In genomic region chr5:117360228-117360515, GRCm38 (mm10) we compare ENCODE assay signal across 9 mouse cellular contexts. TPM values are rescaled to one million over a fixed set of nuclear protein-coding genes. Genes with fewer than 3 reads are reported as not detected.
DNase-seq lines count a peak whose midpoint lies in the region; ATAC-seq and TF ChIP-seq lines count a peak whose summit lies in the region.
"Had no signal": no experiment of that assay in that cellular context is flagged by ENCODE, and none has a peak within 500 bp of the region (broad histone marks: within the 10 kb centered on the region; RNA-seq: fewer than 3 reads in every experiment).

No protein-coding gene starts in this region.

- peak overlapping the region; percentile 95 for H3K4me3 ChIP-seq in E14TG2a.4 (replicated peaks; ENCODE audit: low read length)
- H3K4me3 ChIP-seq in intestine, embryonic 16.5 days (ENCODE audit: low read length), result peak overlapping the region; percentile 14; the same call in 1 of the 2 replicates

- H3K9ac ChIP-seq in intestine, embryonic 16.5 days (ENCODE audit: low read depth, low read length), result peak overlapping the region; percentile 28; the same call in 1 of the 2 replicates

- ATAC-seq in intestine, embryonic 16.5 days, result no peak
- no peak for ATAC-seq in megakaryocyte, adult 5-6 weeks (ENCODE audit: poor library complexity, severe bottlenecking)

- peaks cover 52% of the 10 kb centered on the region for H3K36me3 ChIP-seq in E14TG2a.4 (ENCODE audit: insufficient read depth, low read length)
- H3K36me3 ChIP-seq in intestine, embryonic 16.5 days (ENCODE audit: control insufficient read depth, insufficient read depth, low read length), result no peaks in the 10 kb centered on the region

- no peak for TF ChIP-seq CTCF in E14TG2a.4 (conservative IDR thresholded peaks at IDR 0.05; ENCODE audit: low read length)

- H3K4me1 ChIP-seq in E14TG2a.4 (replicated peaks; ENCODE audit: low read depth, low read length), result peaks cover 76% of the 10 kb centered on the region
- H3K4me1 ChIP-seq in intestine, embryonic 16.5 days (ENCODE audit: control insufficient read depth, insufficient read depth, low read length), result peaks cover 54% of the 10 kb centered on the region

- H3K27me3 ChIP-seq in E14TG2a.4 (ENCODE audit: insufficient read depth, low read length), result no peaks in the 10 kb centered on the region
- no peaks in the 10 kb centered on the region for H3K27me3 ChIP-seq in intestine, embryonic 16.5 days (replicated peaks; ENCODE audit: control insufficient read depth, insufficient read depth, low read length)

- peak; percentile 12 for DNase-seq in embryo, embryonic 9.5 days (ENCODE audit: extremely low spot score)
- no peak for DNase-seq in embryo, embryonic 10.5 days (ENCODE audit: low spot score)
- DNase-seq in lung, adult 18-20 months, result peak; percentile 70 to 73
- no peak for DNase-seq in cerebellum, postnatal 14 days
- no peak for DNase-seq in urinary bladder, postnatal 25 days (ENCODE audit: low spot score)
- DNase-seq: left cerebral cortex, postnatal 4 days had no signal

- H3K27ac ChIP-seq in intestine, embryonic 16.5 days (ENCODE audit: low read length), result peak overlapping the region; percentile 96

- H3K4me2 ChIP-seq in intestine, embryonic 16.5 days (ENCODE audit: low read depth, low read length), result peak overlapping the region; percentile 32

- no peaks in the 10 kb centered on the region for H3K9me3 ChIP-seq in E14TG2a.4 (ENCODE audit: low read length)
- H3K9me3 ChIP-seq in intestine, embryonic 16.5 days (ENCODE audit: control insufficient read depth, low read length), result no peaks in the 10 kb centered on the region

- WGBS in intestine, embryonic 16.5 days, result 47% methylated on average over 13 of the region's 13 CpGs

RNA-seq across cellular contexts. Expression of gene Wsb2, which starts 3.1 kb away (rescaled TPM):
- polyA plus RNA-seq in intestine, embryonic 16.5 days (2015; fragmentation: Nextera tagmentation; extraction: Ambion mirVana), result 43.9 and 63.3 TPM in 2 replicates
- total RNA-seq in megakaryocyte, adult 5-6 weeks (2015), result 15.5 and 21.3 TPM in 2 replicates
- total RNA-seq in megakaryocyte, adult 5-6 weeks (2017), result 28.3 and 36.1 TPM in 2 replicates

RNA-seq across cellular contexts. Expression of gene Rfc5, which starts 28.7 kb away (rescaled TPM):
- polyA plus RNA-seq in intestine, embryonic 16.5 days (2015; fragmentation: Nextera tagmentation; extraction: Ambion mirVana), result 99.9 and 101 TPM in 2 replicates
- 29.8 and 50.6 TPM in 2 replicates for total RNA-seq in megakaryocyte, adult 5-6 weeks (2015)
- total RNA-seq in megakaryocyte, adult 5-6 weeks (2017), result 36.5 and 39.0 TPM in 2 replicates

RNA-seq across cellular contexts. Expression of gene Vsig10, which starts 41.3 kb away (rescaled TPM):
- polyA plus RNA-seq in intestine, embryonic 16.5 days (2015; fragmentation: Nextera tagmentation; extraction: Ambion mirVana), result 15.4 and 18.6 TPM in 2 replicates
- 1.4 and 3.9 TPM in 2 replicates for total RNA-seq in megakaryocyte, adult 5-6 weeks (2015)
- 0.94 and 2.0 TPM in 2 replicates for total RNA-seq in megakaryocyte, adult 5-6 weeks (2017)

RNA-seq across cellular contexts. Expression of gene Ksr2, which starts 53.6 kb away (rescaled TPM):
- polyA plus RNA-seq in intestine, embryonic 16.5 days (2015; fragmentation: Nextera tagmentation; extraction: Ambion mirVana), result 0.20 and 0.28 TPM in 2 replicates
- total RNA-seq in megakaryocyte, adult 5-6 weeks (2015), result 0.13 TPM in 1 of 2 replicates, not detected in the other
- total RNA-seq in megakaryocyte, adult 5-6 weeks (2017), result under 0.01 TPM in 1 of 2 replicates, not detected in the other

Comparison
In these comparisons a context has a peak if more than half of its experiments do, and no peak if none do; other contexts are left out.
1. DNase-seq: peak in embryo, embryonic 9.5 days (single experiment) and lung, adult 18-20 months (2 of 2); none in embryo, embryonic 10.5 days (single experiment), cerebellum, postnatal 14 days (0 of 2) and urinary bladder, postnatal 25 days (single experiment).